Mouse (Mus musculus): Measurements from ENCODE around the gene Cotl1. TPM values are rescaled to one million over a fixed set of nuclear protein-coding genes. Genes with fewer than 3 reads are reported as not detected.

Cotl1 gene
- polyA plus RNA-seq, 1 experiment from 2014 or later: 51.4 TPM

- 0 out of 2 replicates have a peak, but pooled peaks cover 8% of the 10 kb centered on the region for H3K36me3 ChIP-seq
- H3K4me3 ChIP-seq: no peak overlapping the region
- H3K4me2 ChIP-seq: no peak overlapping the region
- H3K9me3 ChIP-seq: no peaks in the 10 kb centered on the region
- peaks cover 84% of the 10 kb centered on the region for H3K4me1 ChIP-seq
- H3K27ac ChIP-seq (replicated peaks): no peak overlapping the region
- ATAC-seq (ENCODE audit: extremely low read depth, insufficient number of reproducible peaks, low FRiP score, low TSS enrichment): no peak
- no peaks in the 10 kb centered on the region for H3K27me3 ChIP-seq (replicated peaks)
- 73% methylated on average over 16 of the region's 16 CpGs for WGBS
- no peak overlapping the region for H3K9ac ChIP-seq
Measured at GRCm38 (mm10) chr8:119829870-119830580, 10.3 kb downstream of the Cotl1 start.

- WGBS: 85% methylated on average over 13 of the region's 13 CpGs
- no peaks in the 10 kb centered on the region for H3K9me3 ChIP-seq
- H3K27me3 ChIP-seq (replicated peaks): no peaks in the 10 kb centered on the region
- H3K4me2 ChIP-seq: no peak overlapping the region
- no peak overlapping the region for H3K9ac ChIP-seq
- no peak overlapping the region for H3K27ac ChIP-seq (replicated peaks)
- no peak for ATAC-seq (ENCODE audit: extremely low read depth, insufficient number of reproducible peaks, low FRiP score, low TSS enrichment)
- 0 out of 2 replicates have a peak, but pooled peaks cover 2% of the 10 kb centered on the region for H3K36me3 ChIP-seq
- no peak overlapping the region for H3K4me3 ChIP-seq
- H3K4me1 ChIP-seq: peaks cover 87% of the 10 kb centered on the region
Measured at GRCm38 (mm10) chr8:119829420-119829819, 10.9 kb downstream of the Cotl1 start.

- Histone ChIP-seq H3K4me2 (no peak overlapping the region), H3K9me3 (no peaks in the 10 kb centered on the region), H3K27ac (replicated peaks) (no peak overlapping the region), H3K4me3 (no peak overlapping the region), H3K4me1 (peaks cover 90% of the 10 kb centered on the region), H3K27me3 (replicated peaks) (no peaks in the 10 kb centered on the region), H3K36me3 (no peaks in the 10 kb centered on the region), H3K9ac (no peak overlapping the region)
- no peak for ATAC-seq (ENCODE audit: extremely low read depth, insufficient number of reproducible peaks, low FRiP score, low TSS enrichment)
- 62% methylated on average over 10 of the region's 10 CpGs for WGBS
Measured at GRCm38 (mm10) chr8:119829015-119829414, 11.3 kb downstream of the Cotl1 start.

- Histone ChIP-seq H3K9ac (0 out of 2 replicates have a peak overlapping the region, but pooled peaks have one; percentile 42), H3K36me3 (no peaks in the 10 kb centered on the region), H3K9me3 (no peaks in the 10 kb centered on the region), H3K27me3 (replicated peaks) (no peaks in the 10 kb centered on the region), H3K27ac (replicated peaks) (peak overlapping the region; percentile 71), H3K4me1 (peaks cover 78% of the 10 kb centered on the region), H3K4me3 (no peak overlapping the region), H3K4me2 (no peak overlapping the region)
- 45% methylated on average over 4 of the region's 4 CpGs for WGBS
- no peak for ATAC-seq (ENCODE audit: extremely low read depth, insufficient number of reproducible peaks, low FRiP score, low TSS enrichment)
Measured at GRCm38 (mm10) chr8:119827721-119828153, 12.6 kb downstream of the Cotl1 start.

- Histone ChIP-seq H3K4me2 (no peak overlapping the region), H3K9ac (peak overlapping the region; percentile 33), H3K4me1 (peaks cover 71% of the 10 kb centered on the region), H3K27ac (replicated peaks) (peak overlapping the region; percentile 71), H3K4me3 (no peak overlapping the region), H3K36me3 (peaks cover 7% of the 10 kb centered on the region), H3K27me3 (replicated peaks) (no peaks in the 10 kb centered on the region), H3K9me3 (no peaks in the 10 kb centered on the region)
- 50% methylated on average over 5 of the region's 5 CpGs for WGBS
- no peak for ATAC-seq (ENCODE audit: extremely low read depth, insufficient number of reproducible peaks, low FRiP score, low TSS enrichment)
Measured at GRCm38 (mm10) chr8:119826982-119827381, 13.4 kb downstream of the Cotl1 start.

- H3K4me2 ChIP-seq: no peak overlapping the region
- peaks cover 62% of the 10 kb centered on the region for H3K4me1 ChIP-seq
- WGBS: 55% methylated on average over 19 of the region's 19 CpGs
- no peaks in the 10 kb centered on the region for H3K27me3 ChIP-seq (replicated peaks)
- H3K9ac ChIP-seq: peak overlapping the region; percentile 33
- H3K36me3 ChIP-seq: peaks cover 16% of the 10 kb centered on the region
- peak overlapping the region; percentile 48 for H3K27ac ChIP-seq (replicated peaks)
- no peak overlapping the region for H3K4me3 ChIP-seq
- ATAC-seq (ENCODE audit: extremely low read depth, insufficient number of reproducible peaks, low FRiP score, low TSS enrichment): no peak
- no peaks in the 10 kb centered on the region for H3K9me3 ChIP-seq
Measured at GRCm38 (mm10) chr8:119825950-119826730, 14.2 kb downstream of the Cotl1 start.

- 60% methylated on average over 11 of the region's 11 CpGs for WGBS
- no peak overlapping the region for H3K4me3 ChIP-seq
- no peaks in the 10 kb centered on the region for H3K9me3 ChIP-seq
- ATAC-seq (ENCODE audit: extremely low read depth, insufficient number of reproducible peaks, low FRiP score, low TSS enrichment): no peak
- H3K4me1 ChIP-seq: peaks cover 50% of the 10 kb centered on the region
- no peaks in the 10 kb centered on the region for H3K27me3 ChIP-seq (replicated peaks)
- no peak overlapping the region for H3K4me2 ChIP-seq
- H3K27ac ChIP-seq (replicated peaks): peak overlapping the region; percentile 46
- no peak overlapping the region for H3K9ac ChIP-seq
- peaks cover 23% of the 10 kb centered on the region for H3K36me3 ChIP-seq
Measured at GRCm38 (mm10) chr8:119824809-119825273, 15.5 kb downstream of the Cotl1 start.

- WGBS: 65% methylated on average over 4 of the region's 4 CpGs
- Histone ChIP-seq H3K4me1 (peaks cover 46% of the 10 kb centered on the region), H3K4me3 (no peak overlapping the region), H3K9me3 (no peaks in the 10 kb centered on the region), H3K27me3 (replicated peaks) (no peaks in the 10 kb centered on the region), H3K9ac (no peak overlapping the region), H3K27ac (replicated peaks) (no peak overlapping the region), H3K4me2 (no peak overlapping the region), H3K36me3 (peaks cover 23% of the 10 kb centered on the region)
- ATAC-seq (ENCODE audit: extremely low read depth, insufficient number of reproducible peaks, low FRiP score, low TSS enrichment): no peak
Measured at GRCm38 (mm10) chr8:119824100-119824499, 16.2 kb downstream of the Cotl1 start.

- Histone ChIP-seq H3K9ac (no peak overlapping the region), H3K4me1 (peaks cover 38% of the 10 kb centered on the region), H3K27me3 (replicated peaks) (no peaks in the 10 kb centered on the region), H3K9me3 (no peaks in the 10 kb centered on the region), H3K27ac (replicated peaks) (no peak overlapping the region), H3K4me3 (no peak overlapping the region), H3K4me2 (no peak overlapping the region), H3K36me3 (peaks cover 23% of the 10 kb centered on the region)
- 88% methylated on average over 9 of the region's 9 CpGs for WGBS
- ATAC-seq (ENCODE audit: extremely low read depth, insufficient number of reproducible peaks, low FRiP score, low TSS enrichment): no peak
Measured at GRCm38 (mm10) chr8:119823278-119823677, 17.1 kb downstream of the Cotl1 start.

GRCm38 (mm10) chr8:119821691-119822090 lies 18.7 kb downstream of the Cotl1 start:
- ATAC-seq (ENCODE audit: extremely low read depth, insufficient number of reproducible peaks, low FRiP score, low TSS enrichment): no peak
- no peak overlapping the region for H3K4me3 ChIP-seq

GRCm38 (mm10) chr8:119819976-119820375 lies 20.4 kb downstream of the Cotl1 start:
- Histone ChIP-seq H3K9ac (no peak overlapping the region), H3K4me1 (peaks cover 10% of the 10 kb centered on the region), H3K36me3 (peaks cover 30% of the 10 kb centered on the region), H3K27ac (replicated peaks) (no peak overlapping the region), H3K9me3 (no peaks in the 10 kb centered on the region), H3K4me2 (no peak overlapping the region), H3K27me3 (replicated peaks) (no peaks in the 10 kb centered on the region), H3K4me3 (no peak overlapping the region)
- WGBS: 84% methylated on average over 8 of the region's 8 CpGs
- no peak for ATAC-seq (ENCODE audit: extremely low read depth, insufficient number of reproducible peaks, low FRiP score, low TSS enrichment)

More at GRCm38 (mm10) chr8:119821691-119822090, 18.7 kb downstream of the Cotl1 start:
- 83% methylated on average over 6 of the region's 6 CpGs for WGBS
- Histone ChIP-seq H3K27ac (replicated peaks) (no peak overlapping the region), H3K9me3 (no peaks in the 10 kb centered on the region), H3K4me1 (peaks cover 26% of the 10 kb centered on the region), H3K27me3 (replicated peaks) (no peaks in the 10 kb centered on the region), H3K36me3 (peaks cover 23% of the 10 kb centered on the region), H3K9ac (no peak overlapping the region), H3K4me2 (no peak overlapping the region)

Data from heart, embryonic 13.5 days (tissue).